Mouse (Mus musculus) midbrain, embryonic 11.5 days (tissue): ENCODE measurements around the gene Foxo6. TPM values are rescaled to one million over a fixed set of nuclear protein-coding genes. Genes with fewer than 3 reads are reported as not detected.
A peak's percentile ranks its signal among the peaks of the same experiment; 100 is the strongest.

Experiments
- ATAC-seq: fragments of 200-750 bp; cut with Nextera tagmentation; 2 replicates; pipeline ENCODE4 v1.8.0; 2017; ENCODE audit warnings: moderate TSS enrichment, moderate library complexity; ENCODE audit not compliant: low FRiP score
- DNase-seq: peaks from one replicate; pipeline ENCODE4 v3.0.0; 2015; ENCODE audit warnings: low spot score; ENCODE audit errors: missing footprints
- H3K27ac ChIP-seq: fragments of 300-500 bp; sonication (generic); 2 replicates; pipeline ENCODE4 v1.5.1; 2014; ENCODE audit warnings: low read depth, low read length
- H3K27me3 ChIP-seq: fragments of 300-500 bp; sonication (generic); 2 replicates; pipeline ENCODE4 v1.6.1; 2014; ENCODE audit warnings: mild to moderate bottlenecking, low read length, moderate library complexity, mixed read lengths; ENCODE audit not compliant: control insufficient read depth, insufficient read depth
- H3K36me3 ChIP-seq: fragments of 300-500 bp; sonication (generic); 2 replicates; pipeline ENCODE4 v1.6.1; 2014; ENCODE audit warnings: mild to moderate bottlenecking, low read length, moderate library complexity, mixed read lengths; ENCODE audit not compliant: control insufficient read depth, insufficient read depth
- H3K4me1 ChIP-seq: fragments of 300-500 bp; sonication (generic); 2 replicates; pipeline ENCODE4 v1.6.1; 2014; ENCODE audit warnings: low read length; ENCODE audit not compliant: control insufficient read depth, insufficient read depth
- H3K4me2 ChIP-seq: fragments of 300-500 bp; sonication (generic); 2 replicates; pipeline ENCODE4 v1.6.1; 2014; ENCODE audit warnings: mild to moderate bottlenecking, moderate library complexity
- H3K4me3 ChIP-seq: fragments of 300-500 bp; sonication (generic); 2 replicates; pipeline ENCODE4 v1.5.1; 2014; ENCODE audit warnings: low read depth, low read length
- H3K9ac ChIP-seq: fragments of 300-500 bp; sonication (generic); 2 replicates; pipeline ENCODE4 v1.6.1; 2014; ENCODE audit warnings: low read length
- H3K9me3 ChIP-seq: fragments of 300-500 bp; sonication (generic); 2 replicates; pipeline ENCODE4 v1.6.1; 2016; ENCODE audit warnings: low read length; ENCODE audit not compliant: control insufficient read depth
- WGBS: fragments of 180-500 bp; shearing (Covaris S2); extraction: QIAGEN DNeasy Blood & Tissue Kit; methylation state at CpG from one replicate; pipeline ENCODE4 v1.1.7; 2014; 5-methylcytosine and 5-hydroxymethylcytosine counted together
- polyA plus RNA-seq: library from polyadenylated mRNA; unstranded; fragments of >200 nt; fragmentation: Nextera tagmentation; extraction: Ambion mirVana; gene quantifications from 2 replicates; pipeline ENCODE4 v1.2.1, GENCODE M21; 2014

Foxo6 gene
- polyA plus RNA-seq, 1 experiment from 2014 or later = 0.25 TPM

DNA sequence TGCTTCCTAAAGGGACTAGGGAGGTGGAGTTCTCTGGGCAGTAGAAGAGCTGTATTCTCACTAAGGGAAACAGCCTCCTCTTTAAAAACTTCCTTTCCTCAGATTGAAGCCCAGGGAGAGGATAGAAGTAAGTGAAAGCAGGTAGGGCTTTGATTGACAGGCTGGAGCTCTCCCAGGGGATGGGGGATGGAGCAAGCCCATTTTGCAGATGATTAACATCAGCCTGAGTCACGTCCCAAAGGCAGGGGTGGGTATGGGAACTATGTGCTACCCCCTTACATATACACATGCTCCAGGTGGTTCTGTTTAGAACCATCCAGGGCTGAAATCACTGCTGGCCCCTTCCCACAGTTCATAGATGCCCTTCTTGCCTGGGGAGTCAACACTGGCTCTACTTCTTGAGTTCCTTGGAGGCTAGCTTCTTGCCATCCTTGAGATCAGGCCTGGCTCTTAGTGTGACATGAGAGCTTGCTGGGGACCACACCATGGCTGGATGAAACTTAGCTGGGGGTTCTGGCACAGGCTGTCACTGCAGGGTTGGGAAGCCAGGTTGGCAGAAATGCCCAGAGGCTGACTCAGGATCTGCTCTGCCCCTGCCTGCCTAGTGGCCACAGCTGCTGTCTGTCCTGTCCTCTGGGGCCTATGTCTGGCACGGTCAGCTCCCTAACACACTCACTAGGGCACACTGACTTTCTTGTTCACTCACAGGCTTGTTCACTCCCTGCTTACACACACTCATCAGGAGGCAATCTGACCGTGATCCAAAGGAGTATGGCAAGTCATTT lies 2.2 kb upstream of the Foxo6 start:
- no peaks in the 10 kb centered on the region for H3K36me3 ChIP-seq
- 64% methylated on average over 3 of the region's 3 CpGs for WGBS
- H3K4me3 ChIP-seq = no peak overlapping the region
- no peaks in the 10 kb centered on the region for H3K9me3 ChIP-seq
- H3K27me3 ChIP-seq = peaks cover 27% of the 10 kb centered on the region
- no peak overlapping the region for H3K27ac ChIP-seq
- H3K4me2 ChIP-seq = no peak overlapping the region
- DNase-seq (peak; percentile 68), ATAC-seq (no peak)
- no peak overlapping the region for H3K9ac ChIP-seq
- peaks cover 10% of the 10 kb centered on the region for H3K4me1 ChIP-seq

DNA sequence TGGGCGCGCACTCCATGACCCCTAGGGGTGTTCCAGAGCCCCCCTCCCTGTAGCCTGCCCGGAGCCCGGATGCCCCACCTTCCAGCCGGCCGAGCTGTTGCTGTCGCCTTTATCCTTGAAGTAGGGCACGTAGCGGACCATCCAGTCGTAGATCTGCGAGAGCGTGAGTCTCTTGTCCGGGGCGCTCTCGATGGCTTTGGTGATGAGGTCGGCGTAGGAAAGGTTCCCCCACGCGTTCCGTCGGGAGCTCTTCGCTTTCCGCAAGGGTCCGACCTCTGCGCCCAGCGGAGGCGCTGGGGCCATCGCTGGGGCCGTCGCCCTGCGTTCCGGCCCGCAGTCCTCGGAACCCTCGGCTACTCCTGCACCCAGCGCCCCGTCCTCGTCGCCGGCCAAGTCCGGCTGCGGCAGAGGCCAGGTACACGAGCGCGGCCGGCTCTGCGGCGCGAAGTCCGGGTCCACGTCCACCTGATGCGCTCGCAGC lies 348 bp downstream of the Foxo6 start:
- ATAC-seq (no peak), DNase-seq (peak; percentile 96)
- Histone ChIP-seq H3K4me2 (peak overlapping the region; percentile 100), H3K27me3 (peaks cover 51% of the 10 kb centered on the region), H3K4me1 (peaks cover 22% of the 10 kb centered on the region), H3K36me3 (no peaks in the 10 kb centered on the region), H3K9ac (peak overlapping the region; percentile 63), H3K27ac (no peak overlapping the region), H3K4me3 (peak overlapping the region; percentile 61), H3K9me3 (no peaks in the 10 kb centered on the region)
- under 1% methylated on average over 53 of the region's 53 CpGs for WGBS

DNA sequence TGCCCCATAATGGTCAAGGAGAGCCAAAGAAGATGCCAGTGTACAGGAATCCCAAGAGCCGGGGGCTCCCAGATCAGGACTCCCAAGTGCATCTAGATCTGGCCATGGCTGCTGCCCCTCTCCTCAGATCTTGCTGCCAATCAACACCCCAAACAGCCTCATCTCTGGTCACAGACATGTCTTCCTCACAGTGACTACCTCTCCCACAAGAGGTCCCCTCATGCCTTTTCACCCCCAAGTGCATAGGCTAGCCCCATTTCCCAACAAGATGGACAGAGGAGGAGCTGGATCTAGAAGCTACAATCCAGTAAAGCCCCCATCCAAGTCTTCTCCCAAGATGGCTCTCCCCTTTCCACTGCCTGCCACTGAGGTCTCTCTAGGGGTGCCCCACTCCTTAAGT lies 1.4 kb downstream of the Foxo6 start:
- 79% methylated on average over 1 of the region's 1 CpGs for WGBS
- Histone ChIP-seq H3K9ac (no peak overlapping the region), H3K27me3 (peaks cover 57% of the 10 kb centered on the region), H3K4me3 (no peak overlapping the region), H3K27ac (no peak overlapping the region), H3K9me3 (no peaks in the 10 kb centered on the region), H3K4me1 (peaks cover 22% of the 10 kb centered on the region), H3K4me2 (no peak overlapping the region), H3K36me3 (no peaks in the 10 kb centered on the region)
- ATAC-seq (no peak), DNase-seq (peak; percentile 80)

DNA sequence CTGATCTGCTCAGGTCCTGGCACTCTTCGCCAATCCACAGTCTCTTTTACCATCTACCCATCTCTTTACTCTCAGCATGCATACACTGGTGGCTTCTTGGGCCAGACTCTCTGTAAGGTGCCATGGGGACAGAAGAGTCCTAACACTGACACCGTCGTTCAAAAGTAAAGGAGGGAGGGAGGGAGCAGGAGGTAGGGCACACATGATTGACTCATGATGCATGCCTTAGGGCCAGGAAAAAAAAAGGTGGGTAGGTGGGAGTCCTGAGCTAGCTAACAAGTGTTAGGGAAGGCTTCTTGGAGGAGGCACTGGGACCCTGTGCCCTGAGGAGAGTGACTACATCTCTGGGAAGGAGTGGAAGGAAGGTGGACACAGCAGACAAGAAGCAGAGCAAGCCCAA lies 1.9 kb downstream of the Foxo6 start:
- no peak overlapping the region for H3K27ac ChIP-seq
- ATAC-seq = no peak
- 63% methylated on average over 3 of the region's 3 CpGs for WGBS
- peaks cover 22% of the 10 kb centered on the region for H3K4me1 ChIP-seq
- H3K36me3 ChIP-seq = no peaks in the 10 kb centered on the region
- H3K4me2 ChIP-seq = no peak overlapping the region
- peak; percentile 67 for DNase-seq
- H3K27me3 ChIP-seq = peaks cover 57% of the 10 kb centered on the region
- H3K4me3 ChIP-seq = no peak overlapping the region
- no peaks in the 10 kb centered on the region for H3K9me3 ChIP-seq
- H3K9ac ChIP-seq = no peak overlapping the region

DNA sequence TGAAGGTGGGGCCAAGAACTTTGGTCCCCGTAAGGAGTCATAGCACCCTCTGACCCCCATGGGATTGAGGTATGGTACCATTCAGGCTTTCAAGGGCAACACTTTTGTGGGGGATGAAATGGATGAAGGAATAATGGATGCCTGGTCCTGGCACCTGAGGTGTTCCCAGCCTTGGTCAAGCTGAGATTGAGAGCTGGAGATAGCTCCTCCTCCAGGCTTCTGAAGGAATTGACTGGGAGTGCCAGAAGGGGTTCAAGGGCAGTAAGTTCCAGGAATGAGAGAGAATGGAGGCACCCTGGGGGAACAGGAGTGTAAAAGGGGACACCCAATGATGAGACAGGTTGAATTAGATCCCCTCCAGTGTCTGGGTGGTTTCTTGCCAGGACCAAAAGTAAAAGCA lies 3.0 kb downstream of the Foxo6 start:
- Histone ChIP-seq H3K4me1 (peaks cover 22% of the 10 kb centered on the region), H3K36me3 (no peaks in the 10 kb centered on the region), H3K27ac (no peak overlapping the region), H3K9me3 (no peaks in the 10 kb centered on the region), H3K9ac (no peak overlapping the region), H3K27me3 (peaks cover 57% of the 10 kb centered on the region), H3K4me3 (no peak overlapping the region), H3K4me2 (no peak overlapping the region)
- no peak for ATAC-seq
- DNase-seq = peak; percentile 76
- 70% methylated on average over 1 of the region's 1 CpGs for WGBS

DNA sequence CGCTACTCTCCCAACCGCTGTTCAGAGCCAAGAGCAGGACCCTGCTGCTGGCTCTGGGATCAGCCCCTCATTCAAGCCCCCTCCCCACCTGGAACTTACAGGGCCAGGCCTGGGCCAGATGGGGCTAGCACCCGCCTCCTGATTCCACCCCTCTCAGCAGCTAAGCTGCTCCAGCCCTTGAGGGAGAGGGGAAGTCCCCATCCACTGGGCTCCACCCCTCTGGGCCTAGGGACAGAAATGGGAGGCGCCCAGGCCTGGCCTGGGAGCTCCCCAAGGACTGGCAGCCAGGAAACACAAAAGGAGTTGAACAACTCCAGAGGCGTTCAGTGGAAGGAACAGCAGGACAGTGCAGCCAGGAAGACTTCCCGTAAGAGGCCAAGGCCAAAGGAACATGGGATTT lies 4.0 kb downstream of the Foxo6 start:
- Histone ChIP-seq H3K27me3 (peaks cover 57% of the 10 kb centered on the region), H3K4me2 (peak overlapping the region; percentile 76), H3K4me3 (peak overlapping the region; percentile 37), H3K4me1 (peaks cover 22% of the 10 kb centered on the region), H3K27ac (no peak overlapping the region), H3K9me3 (no peaks in the 10 kb centered on the region), H3K9ac (peak overlapping the region; percentile 54), H3K36me3 (no peaks in the 10 kb centered on the region)
- 7% methylated on average over 6 of the region's 6 CpGs for WGBS
- ATAC-seq (peak; percentile 45), DNase-seq (peak; percentile 88)

DNA sequence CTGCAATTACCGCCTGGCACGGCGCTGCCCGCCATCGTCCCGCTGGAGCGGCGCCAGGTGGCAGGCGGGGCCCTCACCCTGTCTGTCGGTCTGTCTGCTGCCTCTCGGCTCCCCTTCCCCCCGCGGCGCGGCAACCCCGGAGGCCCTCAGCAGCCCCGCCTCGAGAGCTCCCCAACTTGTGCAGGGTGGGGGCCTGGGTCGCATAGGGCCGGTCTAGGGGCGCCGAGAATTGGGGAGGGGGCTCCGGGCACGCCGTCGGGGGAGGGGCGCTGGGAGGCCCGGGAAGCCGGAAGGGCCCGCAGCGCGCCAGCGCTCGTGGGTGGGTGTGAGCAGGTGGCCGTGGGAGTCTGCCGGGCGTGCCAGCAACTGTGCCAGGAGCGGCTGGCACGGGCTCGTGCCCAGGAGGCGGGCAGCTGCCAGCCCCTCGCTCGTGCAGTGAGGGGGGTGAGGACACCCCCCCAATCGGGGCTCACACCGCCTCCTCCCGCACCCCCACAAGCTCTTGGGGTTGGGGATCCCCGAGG lies 4.5 kb downstream of the Foxo6 start:
- WGBS = 1% methylated on average over 39 of the region's 47 CpGs
- H3K9me3 ChIP-seq = no peaks in the 10 kb centered on the region
- peak overlapping the region; percentile 54 for H3K9ac ChIP-seq
- H3K4me3 ChIP-seq = peak overlapping the region; percentile 37
- peaks cover 22% of the 10 kb centered on the region for H3K4me1 ChIP-seq
- no peak overlapping the region for H3K27ac ChIP-seq
- DNase-seq = peak; percentile 85
- peaks cover 57% of the 10 kb centered on the region for H3K27me3 ChIP-seq
- H3K36me3 ChIP-seq = no peaks in the 10 kb centered on the region
- peak overlapping the region; percentile 76 for H3K4me2 ChIP-seq
- 0 out of 2 replicates have a peak, but pooled peaks have one; percentile 0 for ATAC-seq

DNA sequence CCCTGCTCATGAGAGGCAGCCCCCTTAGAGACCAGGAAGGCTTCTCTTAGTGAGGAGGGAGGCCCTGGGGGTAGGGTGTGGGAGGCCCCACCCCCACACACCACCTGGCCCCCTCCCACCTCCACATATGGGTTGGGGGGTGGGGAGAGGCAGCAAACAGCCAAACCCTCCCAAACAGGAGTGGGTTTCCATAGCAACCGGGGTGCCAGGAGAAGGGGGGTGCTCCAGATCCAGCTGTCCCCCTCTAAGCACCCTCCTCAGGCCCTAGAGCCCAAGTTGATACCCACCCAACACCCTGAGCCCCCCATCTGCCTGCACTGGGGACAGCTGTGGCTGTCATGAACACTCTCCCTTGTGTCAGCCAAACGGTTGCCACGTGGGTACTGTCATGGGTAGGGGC lies 6.1 kb downstream of the Foxo6 start:
- no peak overlapping the region for H3K4me3 ChIP-seq
- H3K9me3 ChIP-seq = no peaks in the 10 kb centered on the region
- no peak for DNase-seq
- H3K9ac ChIP-seq = no peak overlapping the region
- peaks cover 18% of the 10 kb centered on the region for H3K4me1 ChIP-seq
- H3K4me2 ChIP-seq = no peak overlapping the region
- H3K36me3 ChIP-seq = no peaks in the 10 kb centered on the region
- H3K27ac ChIP-seq = no peak overlapping the region
- ATAC-seq = no peak
- WGBS = 80% methylated on average over 3 of the region's 3 CpGs
- H3K27me3 ChIP-seq = peaks cover 46% of the 10 kb centered on the region

DNA sequence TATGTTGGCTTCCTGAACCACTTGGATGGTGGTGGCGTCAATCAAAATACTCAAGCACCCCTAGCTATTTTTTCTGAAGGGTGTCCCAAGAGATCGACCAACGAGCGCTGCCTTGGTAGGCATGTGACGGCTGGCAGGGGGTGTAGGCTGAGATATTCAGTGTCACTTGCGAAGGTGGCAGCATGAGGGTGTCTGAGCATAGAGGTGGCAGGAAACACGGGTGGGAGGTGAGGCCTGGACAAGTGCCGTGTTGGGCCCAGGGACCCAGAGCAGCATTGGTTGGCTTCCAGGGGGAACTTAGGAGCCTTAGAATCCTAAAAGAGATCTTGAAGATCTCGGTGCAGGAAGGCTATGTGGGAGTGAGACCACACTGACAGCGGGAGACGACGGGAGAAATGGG lies 6.7 kb downstream of the Foxo6 start:
- no peak overlapping the region for H3K27ac ChIP-seq
- DNase-seq (no peak), ATAC-seq (no peak)
- H3K9ac ChIP-seq = no peak overlapping the region
- WGBS = 82% methylated on average over 12 of the region's 12 CpGs
- H3K27me3 ChIP-seq = peaks cover 40% of the 10 kb centered on the region
- no peak overlapping the region for H3K4me3 ChIP-seq
- no peaks in the 10 kb centered on the region for H3K9me3 ChIP-seq
- no peaks in the 10 kb centered on the region for H3K36me3 ChIP-seq
- H3K4me1 ChIP-seq = peaks cover 18% of the 10 kb centered on the region
- H3K4me2 ChIP-seq = no peak overlapping the region
